Mouse (Mus musculus) stomach, postnatal 0 days (tissue): Measurements from ENCODE around the gene Cdh15.

Source experiments
- CTCF ChIP-seq: IDR thresholded peaks from 2 replicates; pipeline ENCODE4 v1.5.1; 2016; ENCODE audit warnings: antibody characterized with exemption, low read depth, mild to moderate bottlenecking, moderate library complexity
- EP300 ChIP-seq: optimal IDR thresholded peaks from 2 replicates; pipeline ENCODE3; 2016; ENCODE audit warnings: antibody characterized with exemption

- TF ChIP-seq CTCF (no peak), EP300 (no peak)
These were observed 35.9 kb downstream of the Cdh15 start for GRCm38 (mm10) chr8:122883671-122884070.
